Mouse (Mus musculus) 3134 (cell line): ENCODE results near the gene Srebf2.
"Not testable (repeated sequence)": the region's sequence is repeated elsewhere in the genome, so short reads cannot be mapped to it uniquely, and the experiment has no call there.

Experiments
- DNase-seq: peaks from one replicate; pipeline ENCODE4 v3.0.0-alpha.2; 2011; ENCODE audit warnings: low spot score; ENCODE audit not compliant: insufficient read length; ENCODE audit errors: extremely low read depth

The Srebf2 gene

GRCm38 (mm10) chr15:82221104-82221860, 74.3 kb downstream of the Srebf2 start:
- no peak for DNase-seq

GRCm38 (mm10) chr15:82223251-82223650, 76.3 kb downstream of the Srebf2 start:
- DNase-seq = no peak

- DNase-seq = no peak
Observed at GRCm38 (mm10) chr15:82223657-82224601, 76.9 kb downstream of the Srebf2 start, which contains the start of gene Tnfrsf13c. TSS of gene Tnfrsf13c (minus strand) at chr15:82224369.

- no peak for DNase-seq
Observed at GRCm38 (mm10) chr15:82224602-82225215, 77.7 kb downstream of the Srebf2 start.

- DNase-seq = no peak
Observed at GRCm38 (mm10) chr15:82225769-82226168, 78.8 kb downstream of the Srebf2 start.

GRCm38 (mm10) chr15:82229542-82230045, 82.6 kb downstream of the Srebf2 start:
- DNase-seq = peak; percentile 68

- DNase-seq = no peak
Observed at GRCm38 (mm10) chr15:82230098-82230611, 83.2 kb downstream of the Srebf2 start.

- DNase-seq = no peak
Observed at GRCm38 (mm10) chr15:82231100-82231499, 84.1 kb downstream of the Srebf2 start.

- no peak for DNase-seq
Observed at GRCm38 (mm10) chr15:82231591-82232378, 84.8 kb downstream of the Srebf2 start.

- no peak for DNase-seq
Observed at GRCm38 (mm10) chr15:82232651-82233050, 85.7 kb downstream of the Srebf2 start.

- DNase-seq = peak; percentile 62
Observed at GRCm38 (mm10) chr15:82235661-82236060, 88.7 kb downstream of the Srebf2 start.

- DNase-seq = peak; percentile 48
Observed at GRCm38 (mm10) chr15:82236565-82236964, 89.6 kb downstream of the Srebf2 start.

GRCm38 (mm10) chr15:82243311-82243710, 96.3 kb downstream of the Srebf2 start:
- no peak for DNase-seq

GRCm38 (mm10) chr15:82243742-82244114, 96.7 kb downstream of the Srebf2 start:
- no peak for DNase-seq

GRCm38 (mm10) chr15:82244115-82244804, 97.3 kb downstream of the Srebf2 start, which contains the start of gene Cenpm:
TSS of gene Cenpm (minus strand) at chr15:82244748.
- peak; percentile 93 for DNase-seq

GRCm38 (mm10) chr15:82244805-82245161, 97.8 kb downstream of the Srebf2 start:
- not testable (repeated sequence) for DNase-seq

- DNase-seq = peak; percentile 37
Observed at GRCm38 (mm10) chr15:82247131-82247776, 100.3 kb downstream of the Srebf2 start.

- no peak for DNase-seq
Observed at GRCm38 (mm10) chr15:82251579-82251978, 104.6 kb downstream of the Srebf2 start.

- no peak for DNase-seq
Observed at GRCm38 (mm10) chr15:82252097-82252496, 105.1 kb downstream of the Srebf2 start, which contains the start of gene 1500009C09Rik. TSS of gene 1500009C09Rik (plus strand) at chr15:82252397.
